Mouse (Mus musculus): ENCODE measurements around the gene Gadl1. TPM values are rescaled to one million over a fixed set of nuclear protein-coding genes. Genes with fewer than 3 reads are reported as not detected.

Gadl1 gene
- polyA plus RNA-seq, 1 experiment from 2014 or later, result 0.53 TPM

DNA sequence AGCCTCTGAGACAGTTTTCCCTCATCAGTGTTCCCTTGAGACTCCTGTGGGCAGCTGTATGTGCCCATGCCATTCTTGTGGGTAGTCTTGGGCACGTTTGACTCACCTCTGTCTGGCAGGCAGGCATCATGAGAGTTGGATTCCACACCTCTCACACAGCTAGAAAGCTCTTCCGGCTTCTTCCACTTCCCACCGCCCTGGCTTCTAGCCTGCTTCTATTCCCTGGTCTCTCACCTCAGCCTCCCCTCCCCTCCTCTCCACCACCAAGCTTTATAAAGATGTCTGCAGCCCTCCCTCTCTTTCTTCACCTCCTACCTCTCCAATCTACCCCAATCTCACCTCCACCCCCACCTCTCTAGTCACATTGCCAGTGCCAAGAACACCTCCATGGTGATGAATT, 30.2 kb downstream of the Gadl1 start:
- WGBS, result 78% methylated on average over 3 of the region's 3 CpGs
- H3K27me3 ChIP-seq, result no peaks in the 10 kb centered on the region
- H3K36me3 ChIP-seq, result no peaks in the 10 kb centered on the region
- peaks cover 24% of the 10 kb centered on the region for H3K4me1 ChIP-seq (replicated peaks)
- H3K9ac ChIP-seq, result no peak overlapping the region
- ATAC-seq (ENCODE audit: low read depth), result no peak
- H3K27ac ChIP-seq (replicated peaks), result no peak overlapping the region
- no peaks in the 10 kb centered on the region for H3K9me3 ChIP-seq
- H3K4me2 ChIP-seq, result no peak overlapping the region
- H3K4me3 ChIP-seq, result no peak overlapping the region

DNA sequence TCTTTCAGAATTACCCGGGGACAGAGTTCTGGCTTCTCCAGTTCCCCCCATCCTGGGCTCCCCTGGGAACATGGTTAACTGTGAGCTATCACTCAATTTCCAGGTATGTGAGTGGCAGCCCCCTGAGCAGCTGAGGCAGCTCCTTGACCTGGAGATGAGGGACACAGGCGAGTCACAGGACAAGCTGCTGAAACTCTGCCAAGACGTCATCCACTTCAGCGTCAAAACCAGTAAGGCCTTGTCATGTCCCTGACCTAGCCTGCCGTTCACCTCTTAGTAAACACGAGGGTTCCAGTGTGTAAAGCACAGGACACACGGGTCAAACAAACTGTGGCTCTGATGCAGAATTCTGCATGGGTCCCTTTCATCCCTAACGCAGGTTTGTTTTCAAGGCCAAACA, 31.9 kb downstream of the Gadl1 start:
- Histone ChIP-seq H3K36me3 (no peaks in the 10 kb centered on the region), H3K9ac (no peak overlapping the region), H3K4me1 (replicated peaks) (peaks cover 25% of the 10 kb centered on the region), H3K27me3 (no peaks in the 10 kb centered on the region), H3K9me3 (no peaks in the 10 kb centered on the region), H3K27ac (replicated peaks) (no peak overlapping the region), H3K4me3 (no peak overlapping the region), H3K4me2 (no peak overlapping the region)
- no peak for ATAC-seq (ENCODE audit: low read depth)
- 72% methylated on average over 8 of the region's 8 CpGs for WGBS

DNA sequence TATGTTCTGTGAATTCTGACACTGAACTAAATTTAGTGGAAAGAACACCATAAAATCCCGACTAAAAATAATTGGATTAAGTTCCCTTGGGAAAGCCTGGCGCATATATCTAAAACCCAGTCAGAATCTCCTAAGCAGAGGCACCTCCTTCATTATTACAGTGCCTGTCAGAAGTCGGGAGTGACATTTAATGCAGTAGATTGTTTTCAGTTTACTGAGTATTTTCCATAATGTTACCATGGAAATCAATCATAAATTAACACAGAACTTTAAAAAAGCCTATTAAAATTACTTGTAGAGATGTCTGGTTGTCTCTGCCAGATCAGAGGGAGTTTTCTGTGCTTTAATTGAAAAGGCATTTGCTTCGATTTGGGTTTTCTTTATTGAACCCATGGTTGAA, 33.2 kb downstream of the Gadl1 start:
- H3K4me3 ChIP-seq, result no peak overlapping the region
- no peak overlapping the region for H3K9ac ChIP-seq

DNA sequence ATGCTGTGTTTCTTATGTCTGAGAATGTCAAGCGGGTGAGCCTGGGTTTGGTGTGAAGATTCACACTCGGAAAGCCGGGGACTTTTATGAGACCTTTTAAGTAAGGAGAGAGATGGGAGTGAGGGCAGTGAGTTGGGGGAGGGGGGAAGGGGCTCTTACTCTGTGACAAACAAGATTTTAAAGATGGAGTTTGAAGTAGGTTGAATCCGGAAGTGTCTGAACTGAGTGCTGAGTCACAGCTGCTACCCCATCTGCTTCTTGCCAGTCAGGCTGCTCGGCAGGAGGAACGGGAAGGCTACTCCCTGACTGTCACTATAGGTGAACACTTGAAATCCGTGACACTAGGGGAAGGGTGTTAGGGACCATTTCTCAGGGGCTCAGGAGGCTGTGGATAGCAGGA, 33.7 kb downstream of the Gadl1 start:
- 0 out of 2 replicates have a peak, but pooled peaks have one; percentile 36 for ATAC-seq (ENCODE audit: low read depth)

More for the DNA sequence above, 33.2 kb downstream of the Gadl1 start:
- Histone ChIP-seq H3K36me3 (no peaks in the 10 kb centered on the region), H3K27ac (replicated peaks) (no peak overlapping the region), H3K27me3 (no peaks in the 10 kb centered on the region), H3K9me3 (no peaks in the 10 kb centered on the region), H3K4me2 (no peak overlapping the region), H3K4me1 (replicated peaks) (peaks cover 25% of the 10 kb centered on the region)
- no peak for ATAC-seq (ENCODE audit: low read depth)
- WGBS, result 31% methylated on average over 4 of the region's 4 CpGs

DNA sequence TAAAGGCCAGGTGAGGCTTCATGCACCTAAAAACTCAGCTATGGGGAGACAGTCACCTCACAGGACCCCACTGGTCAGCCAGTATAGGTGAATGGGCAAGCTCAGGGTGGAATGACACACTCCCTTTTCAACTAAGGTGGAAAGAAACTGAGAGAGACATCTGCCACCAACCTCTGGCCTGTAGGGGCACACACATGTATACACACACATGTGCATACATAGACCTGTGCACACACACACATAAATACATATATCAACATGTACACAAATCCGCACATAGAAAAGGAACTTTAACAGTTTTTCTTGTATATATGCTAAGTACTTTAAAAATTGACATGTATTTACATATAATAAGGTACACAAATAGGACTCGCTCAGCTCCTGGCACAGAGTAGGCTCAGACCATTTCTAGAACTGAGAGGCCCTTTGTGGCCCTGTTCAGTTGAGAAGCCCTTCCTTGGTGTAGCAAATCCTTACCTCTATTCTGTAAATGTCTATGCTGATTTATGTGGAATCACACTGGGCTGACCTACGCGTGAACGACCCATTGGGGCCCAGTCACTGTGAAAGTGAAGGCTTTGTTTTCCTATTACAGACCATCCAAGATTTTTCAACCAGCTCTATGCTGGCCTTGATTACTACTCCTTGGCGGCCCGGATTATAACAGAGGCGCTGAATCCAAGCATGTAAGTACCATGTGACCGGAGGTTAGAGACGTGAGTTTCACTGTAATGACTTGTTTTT, 34.5 kb downstream of the Gadl1 start:
- 28% methylated on average over 10 of the region's 10 CpGs for WGBS
- ATAC-seq (ENCODE audit: low read depth), result peak; percentile 79
- H3K4me2 ChIP-seq, result no peak overlapping the region

More for the DNA sequence above, 33.7 kb downstream of the Gadl1 start:
- Histone ChIP-seq H3K27ac (replicated peaks) (peak overlapping the region; percentile 54), H3K9ac (no peak overlapping the region), H3K4me2 (0 out of 2 replicates have a peak overlapping the region, but pooled peaks have one; percentile 9), H3K4me1 (replicated peaks) (peaks cover 25% of the 10 kb centered on the region), H3K36me3 (no peaks in the 10 kb centered on the region), H3K27me3 (no peaks in the 10 kb centered on the region), H3K9me3 (no peaks in the 10 kb centered on the region), H3K4me3 (no peak overlapping the region)
- WGBS, result 19% methylated on average over 7 of the region's 7 CpGs

DNA sequence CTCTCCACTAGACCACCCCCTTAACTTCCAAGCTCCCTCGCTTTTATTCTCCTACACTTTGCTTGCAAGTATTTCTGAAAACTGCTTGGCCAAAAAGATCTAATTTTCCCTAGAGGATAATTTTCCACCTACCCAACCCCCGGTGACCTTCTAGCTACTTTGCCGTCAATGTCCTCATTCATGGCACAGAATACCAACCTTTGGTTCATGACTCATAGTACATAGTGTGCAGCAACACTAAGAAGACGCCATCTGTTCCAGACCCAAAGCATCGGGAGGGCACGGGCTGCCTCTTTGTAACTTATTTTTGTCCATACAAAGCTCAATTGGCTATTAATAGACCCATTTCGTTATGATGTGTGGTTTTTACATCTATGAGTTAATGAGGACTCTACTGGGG, 55.8 kb downstream of the Gadl1 start:
- no peaks in the 10 kb centered on the region for H3K36me3 ChIP-seq
- WGBS, result 81% methylated on average over 7 of the region's 7 CpGs
- H3K27ac ChIP-seq (replicated peaks), result no peak overlapping the region

More for the DNA sequence above, 34.5 kb downstream of the Gadl1 start:
- H3K9ac ChIP-seq, result no peak overlapping the region
- H3K4me1 ChIP-seq (replicated peaks), result peaks cover 25% of the 10 kb centered on the region
- H3K27ac ChIP-seq (replicated peaks), result peak overlapping the region; percentile 54
- no peaks in the 10 kb centered on the region for H3K9me3 ChIP-seq
- no peak overlapping the region for H3K4me3 ChIP-seq
- H3K36me3 ChIP-seq, result no peaks in the 10 kb centered on the region
- no peaks in the 10 kb centered on the region for H3K27me3 ChIP-seq

DNA sequence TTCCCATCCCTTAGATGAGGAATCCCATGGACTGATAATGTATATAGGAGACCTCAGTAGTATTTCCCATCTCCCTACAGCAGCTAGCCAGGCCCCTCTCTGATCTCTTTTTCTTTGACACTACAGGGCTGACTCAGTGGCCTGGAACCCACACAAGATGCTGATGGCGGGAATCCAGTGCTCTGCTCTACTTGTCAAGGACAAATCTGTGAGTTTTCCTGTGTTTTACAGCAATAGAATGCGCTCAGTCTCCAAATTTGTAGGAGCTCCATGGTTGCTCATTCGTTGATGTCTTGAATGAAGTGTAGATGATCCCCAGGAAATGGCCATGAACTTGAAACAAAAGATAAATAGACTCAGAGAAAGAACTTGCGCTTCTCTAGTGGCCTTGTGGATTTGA, 56.9 kb downstream of the Gadl1 start:
- Histone ChIP-seq H3K36me3 (no peaks in the 10 kb centered on the region), H3K9ac (no peak overlapping the region), H3K27me3 (no peaks in the 10 kb centered on the region), H3K27ac (replicated peaks) (no peak overlapping the region), H3K4me2 (no peak overlapping the region), H3K4me1 (replicated peaks) (no peaks in the 10 kb centered on the region), H3K4me3 (no peak overlapping the region), H3K9me3 (no peaks in the 10 kb centered on the region)
- ATAC-seq (ENCODE audit: low read depth), result no peak
- 89% methylated on average over 4 of the region's 4 CpGs for WGBS

More for the DNA sequence above, 55.8 kb downstream of the Gadl1 start:
- H3K9me3 ChIP-seq, result no peaks in the 10 kb centered on the region
- H3K27me3 ChIP-seq, result no peaks in the 10 kb centered on the region
- ATAC-seq (ENCODE audit: low read depth), result no peak
- no peak overlapping the region for H3K9ac ChIP-seq
- H3K4me3 ChIP-seq, result no peak overlapping the region
- H3K4me1 ChIP-seq (replicated peaks), result no peaks in the 10 kb centered on the region
- no peak overlapping the region for H3K4me2 ChIP-seq

DNA sequence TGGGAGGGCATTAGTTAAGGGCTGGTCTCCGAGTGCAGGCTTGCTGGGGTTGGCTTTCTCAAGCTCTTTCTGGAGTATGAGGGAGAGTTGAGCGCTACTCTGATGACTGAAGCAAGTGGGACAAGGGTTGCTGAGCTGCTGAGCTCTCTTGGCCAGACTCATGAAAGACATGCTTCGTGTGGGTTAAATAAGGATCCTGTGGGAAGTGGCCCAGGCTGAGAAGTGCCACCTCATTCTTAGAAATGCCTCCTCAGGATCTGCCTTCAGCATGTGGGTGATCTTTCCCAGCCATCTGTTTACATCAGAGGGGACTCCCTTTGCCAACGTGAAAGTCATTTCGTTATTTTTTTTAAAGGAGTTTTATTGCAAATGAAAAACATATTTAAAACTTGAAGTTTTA, 57.5 kb downstream of the Gadl1 start:
- H3K36me3 ChIP-seq, result no peaks in the 10 kb centered on the region
- no peak overlapping the region for H3K9ac ChIP-seq
- H3K4me3 ChIP-seq, result no peak overlapping the region
- WGBS, result 88% methylated on average over 5 of the region's 5 CpGs
- no peak for ATAC-seq (ENCODE audit: low read depth)
- no peak overlapping the region for H3K4me2 ChIP-seq
- H3K9me3 ChIP-seq, result no peaks in the 10 kb centered on the region
- no peaks in the 10 kb centered on the region for H3K27me3 ChIP-seq
- no peak overlapping the region for H3K27ac ChIP-seq (replicated peaks)
- no peaks in the 10 kb centered on the region for H3K4me1 ChIP-seq (replicated peaks)

DNA sequence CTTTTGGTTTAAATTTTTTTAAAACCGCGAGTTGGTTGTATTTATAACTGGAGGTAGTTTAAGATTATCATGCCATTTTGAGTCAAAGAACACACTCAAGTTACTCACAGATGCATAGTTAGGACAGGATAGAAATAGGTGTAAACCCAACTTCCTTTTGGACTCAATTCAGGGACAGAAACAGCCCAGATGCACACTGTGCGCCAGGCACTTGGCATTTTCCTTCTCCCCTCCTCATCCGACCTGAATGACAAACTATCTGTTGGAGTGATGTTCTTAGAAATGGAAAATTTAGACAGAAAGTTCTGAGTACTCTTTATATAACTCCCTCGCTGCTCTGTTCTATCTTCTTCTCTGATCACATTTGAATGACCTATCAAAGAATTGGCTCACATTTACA, 58.4 kb downstream of the Gadl1 start:
- no peak overlapping the region for H3K9ac ChIP-seq
- H3K27me3 ChIP-seq, result no peaks in the 10 kb centered on the region
- no peak for ATAC-seq (ENCODE audit: low read depth)
- no peaks in the 10 kb centered on the region for H3K36me3 ChIP-seq
- no peaks in the 10 kb centered on the region for H3K4me1 ChIP-seq (replicated peaks)
- 91% methylated on average over 5 of the region's 5 CpGs for WGBS
- H3K9me3 ChIP-seq, result no peaks in the 10 kb centered on the region
- H3K4me3 ChIP-seq, result no peak overlapping the region
- H3K4me2 ChIP-seq, result no peak overlapping the region
- no peak overlapping the region for H3K27ac ChIP-seq (replicated peaks)

DNA sequence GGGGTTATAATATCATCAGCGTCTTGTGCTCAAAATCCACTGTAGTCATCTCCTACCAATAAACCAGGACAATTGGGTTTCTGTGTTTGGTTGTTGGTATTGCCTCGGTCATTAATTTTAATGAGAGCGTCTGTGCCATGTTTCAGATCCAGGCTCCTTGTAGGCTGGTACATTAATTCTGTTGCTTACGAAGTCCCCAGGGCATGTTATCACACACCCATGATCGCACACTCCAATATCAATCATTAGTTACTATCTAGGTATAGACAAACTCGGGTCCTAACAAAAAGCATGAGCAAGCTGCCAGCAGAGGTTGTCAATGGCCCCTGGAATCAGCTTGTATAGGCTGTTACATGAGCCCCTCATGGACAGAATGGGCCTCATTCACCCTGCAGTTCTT, 67.6 kb downstream of the Gadl1 start:
- Histone ChIP-seq H3K4me3 (no peak overlapping the region), H3K27me3 (no peaks in the 10 kb centered on the region), H3K9me3 (no peaks in the 10 kb centered on the region), H3K36me3 (no peaks in the 10 kb centered on the region), H3K27ac (replicated peaks) (peak overlapping the region; percentile 46), H3K4me1 (replicated peaks) (peaks cover 17% of the 10 kb centered on the region), H3K4me2 (no peak overlapping the region), H3K9ac (no peak overlapping the region)
- WGBS, result 45% methylated on average over 6 of the region's 6 CpGs
- peak; percentile 69 for ATAC-seq (ENCODE audit: low read depth)

DNA sequence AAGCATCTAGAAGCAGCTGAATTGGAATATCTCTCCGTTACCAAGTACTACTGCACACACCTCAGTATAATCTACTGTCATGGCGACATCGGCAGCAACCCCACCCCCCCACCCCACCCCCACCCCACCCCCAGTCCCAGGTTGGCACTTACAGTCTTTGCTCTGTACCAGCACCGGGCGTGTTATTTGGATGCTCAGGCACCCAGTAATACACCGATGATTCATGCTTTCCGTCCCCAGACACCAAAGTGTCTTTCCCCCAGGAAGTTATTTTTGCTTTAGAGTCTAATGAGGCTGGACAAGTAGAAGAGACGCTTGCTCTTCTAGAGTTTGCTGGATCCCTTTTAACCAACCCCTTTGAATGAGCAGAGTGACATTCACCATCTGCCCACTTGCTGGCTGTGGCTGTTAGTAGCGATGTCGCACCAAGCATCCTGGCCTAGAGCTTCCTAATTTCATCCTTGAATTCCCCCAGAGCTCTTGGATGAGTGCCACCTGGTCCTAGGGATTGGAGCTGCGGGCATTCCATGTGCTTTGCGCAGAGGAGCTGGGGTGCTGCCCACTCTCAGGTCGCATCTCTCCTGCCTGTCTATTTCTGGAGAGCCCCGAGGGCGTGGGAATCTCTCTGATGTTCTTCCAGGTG, 68.5 kb downstream of the Gadl1 start:
- 0 out of 2 replicates have a peak overlapping the region, but pooled peaks have one; percentile 15 for H3K27ac ChIP-seq (replicated peaks)
- no peak overlapping the region for H3K4me3 ChIP-seq
- no peak overlapping the region for H3K4me2 ChIP-seq
- no peak for ATAC-seq (ENCODE audit: low read depth)
- no peaks in the 10 kb centered on the region for H3K27me3 ChIP-seq
- peaks cover 17% of the 10 kb centered on the region for H3K4me1 ChIP-seq (replicated peaks)
- no peak overlapping the region for H3K9ac ChIP-seq
- WGBS, result 74% methylated on average over 15 of the region's 15 CpGs
- H3K9me3 ChIP-seq, result no peaks in the 10 kb centered on the region
- H3K36me3 ChIP-seq, result no peaks in the 10 kb centered on the region

DNA sequence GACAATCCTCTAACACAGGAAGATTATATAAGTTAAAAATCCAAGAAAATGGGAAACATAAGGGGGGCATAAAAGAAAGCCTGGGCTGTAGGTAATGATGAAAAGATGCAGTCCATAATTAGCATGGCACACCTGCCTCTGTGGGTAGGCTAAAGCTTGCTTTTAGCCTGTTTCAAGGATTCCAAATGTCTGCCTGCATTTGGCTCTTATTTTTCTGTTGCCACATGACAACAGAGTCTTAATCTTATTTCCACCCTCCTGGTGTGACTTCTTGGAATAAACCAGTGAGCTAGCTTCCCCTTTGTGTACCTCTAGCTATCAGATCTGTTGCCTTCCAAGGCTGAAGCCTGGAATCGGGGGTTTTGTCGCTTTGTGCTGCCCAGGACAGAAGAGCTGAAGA, 69.2 kb downstream of the Gadl1 start:
- WGBS, result 86% methylated on average over 2 of the region's 2 CpGs
- ATAC-seq (ENCODE audit: low read depth), result no peak
- H3K9me3 ChIP-seq, result no peaks in the 10 kb centered on the region

More for the DNA sequence above, 69.2 kb downstream of the Gadl1 start:
- Histone ChIP-seq H3K4me2 (no peak overlapping the region), H3K27me3 (no peaks in the 10 kb centered on the region), H3K27ac (replicated peaks) (no peak overlapping the region), H3K4me3 (no peak overlapping the region), H3K4me1 (replicated peaks) (peaks cover 17% of the 10 kb centered on the region), H3K9ac (no peak overlapping the region), H3K36me3 (no peaks in the 10 kb centered on the region)

Measured in neural tube, embryonic 13.5 days (tissue).